Mouse (Mus musculus) cerebellum, postnatal 4 days (tissue): ENCODE measurements around the gene Farp1.

Source experiments
- DNase-seq, 2 experiments: peaks; one replicate each; pipeline ENCODE4 v3.0.0; 2022; ENCODE audit warnings: low spot score in 2 of 2, mixed read lengths in 1 of 2

Farp1 gene

GRCm38 (mm10) chr14:121219226-121220039 lies 184.4 kb downstream of the Farp1 start:
- no peak for DNase-seq

GRCm38 (mm10) chr14:121220040-121220322 lies 185.0 kb downstream of the Farp1 start:
- no peak for DNase-seq

- peak in 1 of 2 experiments; percentile 59 for DNase-seq
Measured at GRCm38 (mm10) chr14:121220723-121221122, 185.7 kb downstream of the Farp1 start.

GRCm38 (mm10) chr14:121225804-121226203 lies 190.8 kb downstream of the Farp1 start:
- no peak for DNase-seq

GRCm38 (mm10) chr14:121229036-121229773 lies 194.2 kb downstream of the Farp1 start:
- DNase-seq = no peak

- no peak for DNase-seq
Measured at GRCm38 (mm10) chr14:121231232-121231631, 196.2 kb downstream of the Farp1 start.

DNA sequence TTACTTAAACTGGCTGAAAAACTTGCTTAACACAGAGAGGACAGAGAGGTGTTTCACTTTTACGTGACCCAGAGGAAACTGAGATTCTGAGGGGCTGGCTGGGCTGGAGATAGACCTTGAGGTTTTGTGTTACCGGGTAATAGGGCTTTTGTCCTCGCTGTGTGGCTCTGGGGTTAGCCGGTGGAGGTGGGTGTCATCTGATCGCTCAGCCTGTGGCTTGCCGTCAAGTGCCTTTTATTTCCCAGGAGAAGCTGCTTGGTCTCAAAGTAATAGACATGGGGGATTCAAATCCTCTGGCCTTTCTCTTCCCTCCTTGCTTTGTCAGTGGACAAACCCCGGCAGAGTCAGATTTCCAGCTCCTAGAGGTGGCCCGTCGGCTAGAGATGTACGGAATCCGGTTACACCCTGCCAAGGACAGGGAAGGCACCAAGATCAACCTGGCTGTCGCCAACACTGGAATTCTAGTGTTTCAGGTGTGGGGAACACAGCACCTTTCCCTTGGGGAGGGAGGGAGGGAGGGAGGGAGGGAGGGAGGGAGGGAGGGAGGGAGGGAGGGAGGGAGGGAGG lies 199.8 kb downstream of the Farp1 start:
- no peak for DNase-seq

GRCm38 (mm10) chr14:121236736-121237135 lies 201.7 kb downstream of the Farp1 start:
- no peak for DNase-seq

DNA sequence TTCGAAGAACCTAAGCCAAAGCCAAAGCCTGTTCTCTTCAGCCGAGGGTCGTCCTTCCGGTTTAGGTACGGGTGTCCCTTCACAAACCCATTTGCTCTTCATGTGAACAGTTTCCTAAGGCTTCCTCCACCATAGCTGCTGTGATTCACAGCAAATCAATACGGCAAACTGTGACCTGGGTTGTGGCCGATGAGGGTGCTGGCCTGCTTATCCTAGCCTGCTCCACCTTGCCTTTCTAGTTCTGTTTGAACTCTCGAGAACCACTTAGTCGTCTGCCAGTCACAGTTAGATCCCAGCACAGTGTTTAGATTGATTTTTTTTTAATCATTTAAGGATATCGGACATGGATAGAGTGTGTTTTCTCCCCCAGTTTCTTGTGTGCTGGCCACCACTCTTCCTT lies 203.7 kb downstream of the Farp1 start:
- DNase-seq = no peak

- DNase-seq = no peak
Measured at GRCm38 (mm10) chr14:121239386-121239785, 204.4 kb downstream of the Farp1 start.

DNA sequence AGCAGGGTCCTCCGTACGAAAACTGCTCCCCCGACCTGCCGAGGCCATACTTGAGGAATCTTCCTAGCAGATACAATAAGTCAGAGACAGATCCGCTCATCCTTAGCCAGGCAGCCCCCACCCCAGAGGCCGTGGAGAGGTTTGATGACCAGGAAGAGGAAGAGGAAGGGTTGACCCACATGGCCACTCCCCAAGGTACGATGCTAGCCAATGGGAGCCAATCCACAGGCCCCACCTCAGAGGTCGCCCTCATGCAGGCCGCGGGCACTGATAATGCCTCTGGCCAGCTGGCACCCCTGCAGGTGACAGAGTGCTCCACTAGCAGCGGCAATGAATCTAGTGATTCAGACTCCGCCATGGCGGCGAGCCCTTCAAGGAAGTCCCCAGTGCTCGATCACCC lies 209.1 kb downstream of the Farp1 start:
- DNase-seq = no peak

GRCm38 (mm10) chr14:121246048-121246731 lies 211.2 kb downstream of the Farp1 start:
- DNase-seq = no peak

- DNase-seq = no peak
Measured at GRCm38 (mm10) chr14:121247287-121247686, 212.3 kb downstream of the Farp1 start.

DNA sequence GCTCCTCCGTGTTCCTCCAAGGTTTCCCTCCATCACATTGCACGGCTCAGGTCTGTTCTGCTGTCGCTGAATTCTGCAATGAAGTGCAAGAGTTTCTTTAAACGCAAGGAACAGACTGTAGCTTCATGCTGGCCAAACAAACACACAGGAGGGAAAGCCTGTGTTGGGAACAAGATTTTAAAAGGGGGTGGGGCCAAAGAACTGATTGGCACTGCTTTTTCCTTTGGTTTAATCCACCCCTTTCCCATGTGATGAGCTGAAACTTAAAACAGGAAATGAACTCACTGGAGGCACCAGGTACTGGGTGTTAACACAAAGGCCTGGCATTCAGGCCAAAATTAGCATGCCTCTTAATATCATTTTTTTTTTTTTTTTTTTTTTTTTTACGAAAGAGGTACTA lies 213.3 kb downstream of the Farp1 start:
- DNase-seq = no peak

- DNase-seq = no peak
Measured at GRCm38 (mm10) chr14:121251099-121251498, 216.1 kb downstream of the Farp1 start.

DNA sequence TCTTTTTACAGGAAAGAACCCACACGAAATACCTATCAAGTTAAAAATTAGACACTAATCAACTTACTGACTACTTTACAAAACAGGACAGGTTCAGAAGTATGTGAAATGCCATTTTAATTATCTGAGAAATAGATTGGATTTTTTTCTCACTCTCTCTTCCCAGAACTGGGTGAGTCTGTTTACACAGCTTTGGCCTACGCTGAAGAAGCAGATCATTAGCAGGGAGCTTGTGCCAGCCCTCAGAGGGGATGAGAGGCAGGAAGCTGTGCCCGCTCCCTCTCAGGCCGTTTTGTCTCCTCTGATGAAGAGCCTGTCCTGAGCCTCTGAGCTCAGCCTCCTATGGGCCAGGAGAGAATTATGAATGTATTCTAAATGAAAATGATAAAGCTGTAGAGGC lies 216.7 kb downstream of the Farp1 start:
- DNase-seq = no peak

DNA sequence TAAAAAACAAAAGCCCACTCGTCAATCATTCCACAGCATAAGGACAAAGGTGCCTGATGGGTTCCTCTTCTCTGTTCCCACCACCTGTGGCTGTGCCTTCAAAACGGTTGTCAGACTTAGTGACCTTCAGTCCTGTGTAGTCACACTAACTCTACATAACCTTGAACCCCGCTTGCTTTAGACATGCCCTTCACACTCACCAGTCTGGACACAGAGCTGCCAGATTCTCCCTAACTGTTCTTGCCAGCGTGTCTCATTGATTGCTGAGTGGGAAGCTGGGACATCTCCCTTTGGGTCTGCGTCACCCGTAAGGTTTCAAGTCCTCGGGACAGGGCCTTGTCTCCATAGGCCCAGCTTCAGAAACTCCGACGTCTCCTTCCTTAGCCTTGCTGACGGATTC lies 217.5 kb downstream of the Farp1 start:
- DNase-seq = no peak

DNA sequence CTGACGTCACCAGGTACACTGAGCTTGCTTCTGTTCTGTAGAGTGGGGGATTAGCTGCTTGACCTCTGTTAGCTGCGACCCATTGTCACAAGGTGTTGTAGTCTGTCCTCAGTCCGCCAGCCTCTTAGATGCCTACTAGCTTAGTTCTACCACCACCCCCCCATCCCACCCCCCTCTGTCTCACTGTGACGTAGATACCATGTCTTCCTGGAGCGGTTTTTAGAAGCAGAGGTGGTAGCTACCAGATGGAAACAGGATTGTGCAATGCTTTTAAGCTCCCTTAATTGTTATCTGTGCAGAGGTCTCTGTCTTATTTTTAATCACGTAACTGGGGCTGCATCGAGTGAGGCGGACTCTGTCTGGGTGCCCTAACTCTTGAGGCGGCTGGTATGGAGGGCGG lies 219.9 kb downstream of the Farp1 start:
- no peak for DNase-seq

- no peak for DNase-seq
Measured at GRCm38 (mm10) chr14:121255469-121255868, 220.5 kb downstream of the Farp1 start.

- DNase-seq = no peak
Measured at GRCm38 (mm10) chr14:121256896-121257295, 221.9 kb downstream of the Farp1 start.

DNA sequence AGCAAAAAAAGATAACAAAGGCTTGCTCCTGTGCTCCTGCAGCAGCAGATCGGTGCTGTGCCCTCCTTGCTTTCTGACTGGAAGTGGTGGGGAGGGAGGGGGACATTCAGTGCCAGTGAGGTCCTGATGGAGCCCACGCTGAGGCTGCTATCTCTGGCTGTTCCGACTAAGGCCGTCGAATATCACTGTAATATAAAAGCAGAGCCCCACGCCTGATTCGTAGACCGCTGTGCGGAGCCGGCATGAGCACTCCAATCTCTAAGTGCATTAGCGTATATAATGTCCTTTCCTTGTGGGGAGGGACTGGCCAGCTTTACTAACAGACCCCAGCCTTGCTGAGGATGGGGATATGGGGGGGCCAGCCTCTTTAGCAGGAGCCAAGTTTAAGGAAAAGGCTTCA lies 224.3 kb downstream of the Farp1 start:
- DNase-seq = no peak

- DNase-seq = peak; percentile 45 to 61
Measured at GRCm38 (mm10) chr14:121259789-121260188, 224.8 kb downstream of the Farp1 start.
